Mouse (Mus musculus) forebrain, postnatal 0 days (tissue): Measurements from ENCODE around the gene Rab34. TPM values are rescaled to one million over a fixed set of nuclear protein-coding genes. Genes with fewer than 3 reads are reported as not detected.

ENCODE experiments used
- ATAC-seq: fragments of 200-750 bp; cut with Nextera tagmentation; 2 replicates; pipeline ENCODE4 v1.8.0; 2017; ENCODE audit warnings: mild to moderate bottlenecking, moderate library complexity
- DNase-seq: peaks from one replicate; pipeline ENCODE4 v3.0.0-alpha.2; 2015
- H3K27ac ChIP-seq: fragments of 300-500 bp; sonication (generic); 2 replicates; pipeline ENCODE4 v1.5.1; 2014; ENCODE audit warnings: low read depth, mild to moderate bottlenecking, antibody characterized with exemption, low read length, moderate library complexity, mixed read lengths
- H3K27me3 ChIP-seq: fragments of 300-500 bp; sonication (generic); 2 replicates; pipeline ENCODE4 v1.6.1; 2014; ENCODE audit warnings: mild to moderate bottlenecking, low read length, mixed read lengths; ENCODE audit not compliant: insufficient read depth
- H3K36me3 ChIP-seq: fragments of 300-500 bp; sonication (generic); 2 replicates; pipeline ENCODE4 v1.6.1; 2014; ENCODE audit warnings: mild to moderate bottlenecking, moderate library complexity; ENCODE audit not compliant: insufficient read depth
- H3K4me1 ChIP-seq: fragments of 300-500 bp; sonication (generic); 2 replicates; pipeline ENCODE4 v1.6.1; 2014; ENCODE audit warnings: antibody characterized with exemption; ENCODE audit not compliant: insufficient read depth
- H3K4me2 ChIP-seq: fragments of 300-500 bp; sonication (generic); 2 replicates; pipeline ENCODE4 v1.6.1; 2014; ENCODE audit warnings: low read depth, mild to moderate bottlenecking, moderate library complexity
- H3K4me3 ChIP-seq: fragments of 300-500 bp; sonication (generic); 2 replicates; pipeline ENCODE4 v1.5.1; 2014; ENCODE audit warnings: low read depth, low read length, mixed read lengths
- H3K9ac ChIP-seq: fragments of 300-500 bp; sonication (generic); 2 replicates; pipeline ENCODE4 v1.6.1; 2014; ENCODE audit warnings: mild to moderate bottlenecking
- H3K9me3 ChIP-seq: fragments of 300-500 bp; sonication (generic); 2 replicates; pipeline ENCODE4 v1.6.1; 2016; ENCODE audit warnings: low read length
- CTCF ChIP-seq: sonication (generic); IDR thresholded peaks from 2 replicates; pipeline ENCODE4 v1.5.1; 2016; ENCODE audit warnings: antibody characterized with exemption, control low read depth, low read depth
- WGBS: fragments of 180-500 bp; shearing (Covaris S2); extraction: QIAGEN DNeasy Blood & Tissue Kit; methylation state at CpG from one replicate; pipeline ENCODE4 v1.1.7; 2014; 5-methylcytosine and 5-hydroxymethylcytosine counted together
- polyA plus RNA-seq: library from polyadenylated mRNA; unstranded; fragments of >200 nt; fragmentation: Nextera tagmentation; extraction: Ambion mirVana; gene quantifications from 2 replicates; pipeline ENCODE4 v1.2.1, GENCODE M21; 2015
- total RNA-seq: library from RNA; depleted of rRNA; stranded (reverse); fragments of >200 nt; gene quantifications from 2 replicates; pipeline ENCODE4 v1.2.3, GENCODE M21; 2014

The Rab34 gene
- total and polyA plus RNA-seq, 2 experiments from 2014 or later, result 55.5 to 76.9 TPM

- WGBS, result under 1% methylated on average over 42 of the region's 42 CpGs
- H3K9me3 ChIP-seq, result no peaks in the 10 kb centered on the region
- H3K36me3 ChIP-seq, result peaks cover 24% of the 10 kb centered on the region
- peak overlapping the region; percentile 78 for H3K4me2 ChIP-seq
- H3K4me1 ChIP-seq, result peaks cover 10% of the 10 kb centered on the region; the same call in 1 of the 2 replicates
- peak overlapping the region; percentile 95 for H3K27ac ChIP-seq
- H3K27me3 ChIP-seq, result no peaks in the 10 kb centered on the region
- no peak for TF ChIP-seq CTCF
- DNase-seq (peak; percentile 83), ATAC-seq (peak; percentile 77)
- H3K4me3 ChIP-seq, result peak overlapping the region; percentile 80
- H3K9ac ChIP-seq, result peak overlapping the region; percentile 92
Observed at GRCm38 (mm10) chr11:78189234-78190040, 1.2 kb downstream of the Rab34 start.

GRCm38 (mm10) chr11:78190041-78190440 lies 1.8 kb downstream of the Rab34 start:
- H3K9ac ChIP-seq, result no peak overlapping the region
- TF ChIP-seq CTCF, result no peak
- H3K4me1 ChIP-seq, result peaks cover 10% of the 10 kb centered on the region; the same call in 1 of the 2 replicates
- peak overlapping the region; percentile 80 for H3K4me3 ChIP-seq
- 79% methylated on average over 6 of the region's 6 CpGs for WGBS
- no peaks in the 10 kb centered on the region for H3K9me3 ChIP-seq
- peak overlapping the region; percentile 95; the same call in 1 of the 2 replicates for H3K27ac ChIP-seq
- no peak for DNase-seq
- H3K36me3 ChIP-seq, result peaks cover 24% of the 10 kb centered on the region
- peak overlapping the region; percentile 78 for H3K4me2 ChIP-seq
- no peaks in the 10 kb centered on the region for H3K27me3 ChIP-seq
- no peak for ATAC-seq

GRCm38 (mm10) chr11:78193113-78193512 lies 4.9 kb downstream of the Rab34 start, which contains the start of gene Proca1:
Gene Proca1, plus strand, starts transcription at chr11:78193392.
- no peak within 1 kb of the TSS for H3K4me2 ChIP-seq
- 67% methylated on average over 1 of the region's 1 CpGs for WGBS
- no peak for TF ChIP-seq CTCF

GRCm38 (mm10) chr11:78194411-78195100 lies 6.3 kb downstream of the Rab34 start:
- H3K4me3 ChIP-seq, result peak overlapping the region; percentile 24
- ATAC-seq (peak; percentile 47), DNase-seq (no peak)
- 6% methylated on average over 29 of the region's 30 CpGs for WGBS
- H3K9me3 ChIP-seq, result no peaks in the 10 kb centered on the region
- H3K27me3 ChIP-seq, result no peaks in the 10 kb centered on the region
- H3K9ac ChIP-seq, result 0 out of 2 replicates have a peak overlapping the region, but pooled peaks have one; percentile 22
- H3K4me2 ChIP-seq, result peak overlapping the region; percentile 44
- H3K36me3 ChIP-seq, result peaks cover 24% of the 10 kb centered on the region
- peaks cover 8% of the 10 kb centered on the region; the same call in 1 of the 2 replicates for H3K4me1 ChIP-seq
- H3K27ac ChIP-seq, result no peak overlapping the region
- no peak for TF ChIP-seq CTCF

More at GRCm38 (mm10) chr11:78193113-78193512, 4.9 kb downstream of the Rab34 start, which contains the start of gene Proca1:
- peaks cover 24% of the 10 kb centered on the region for H3K36me3 ChIP-seq
- no peak within 1 kb of the TSS for H3K9ac ChIP-seq
- peaks cover 10% of the 10 kb centered on the region; the same call in 1 of the 2 replicates for H3K4me1 ChIP-seq
- no peaks in the 10 kb centered on the region for H3K27me3 ChIP-seq
- H3K27ac ChIP-seq, result no peak within 1 kb of the TSS
- no peak within 1 kb of the TSS for H3K4me3 ChIP-seq
- ATAC-seq (no peak), DNase-seq (no peak)
- H3K9me3 ChIP-seq, result no peaks in the 10 kb centered on the region

- TF ChIP-seq CTCF, result no peak
- Histone ChIP-seq H3K9me3 (no peaks in the 10 kb centered on the region), H3K4me1 (0 out of 2 replicates have a peak, but pooled peaks cover 1% of the 10 kb centered on the region), H3K4me3 (peak overlapping the region; percentile 24), H3K4me2 (peak overlapping the region; percentile 44), H3K9ac (no peak overlapping the region), H3K27me3 (no peaks in the 10 kb centered on the region), H3K36me3 (peaks cover 24% of the 10 kb centered on the region), H3K27ac (no peak overlapping the region)
- WGBS, result 63% methylated on average over 23 of the region's 23 CpGs
- DNase-seq, result no peak
- ATAC-seq, result no peak
Observed at GRCm38 (mm10) chr11:78195101-78195863, 7.1 kb downstream of the Rab34 start.

GRCm38 (mm10) chr11:78202372-78202771 lies 14.1 kb downstream of the Rab34 start:
- H3K9me3 ChIP-seq, result no peaks in the 10 kb centered on the region
- no peak overlapping the region for H3K27ac ChIP-seq
- TF ChIP-seq CTCF, result no peak
- no peaks in the 10 kb centered on the region for H3K27me3 ChIP-seq
- no peak overlapping the region for H3K4me2 ChIP-seq
- no peak for DNase-seq
- no peaks in the 10 kb centered on the region for H3K4me1 ChIP-seq
- WGBS, result 92% methylated on average over 3 of the region's 3 CpGs
- no peak overlapping the region for H3K9ac ChIP-seq
- peaks cover 24% of the 10 kb centered on the region for H3K36me3 ChIP-seq
- H3K4me3 ChIP-seq, result no peak overlapping the region
- ATAC-seq, result no peak
